Mouse (Mus musculus) heart, embryonic 13.5 days (tissue): ENCODE measurements around the gene Gm10912. TPM values are rescaled to one million over a fixed set of nuclear protein-coding genes. Genes with fewer than 3 reads are reported as not detected.
"Not testable (repeated sequence)": the region's sequence is repeated elsewhere in the genome, so short reads cannot be mapped to it uniquely, and the experiment has no call there.

Experiments
- ATAC-seq: fragments of 200-750 bp; cut with Nextera tagmentation; 2 replicates; pipeline ENCODE4 v1.8.0; 2017; ENCODE audit warnings: moderate TSS enrichment; ENCODE audit not compliant: insufficient number of reproducible peaks, low FRiP score, low TSS enrichment; ENCODE audit errors: extremely low read depth
- H3K27ac ChIP-seq: fragments of 300-500 bp; sonication (generic); replicated peaks from 2 replicates; pipeline ENCODE4 v1.5.1; 2015; ENCODE audit warnings: moderate library complexity, mild to moderate bottlenecking, inconsistent platforms
- H3K27me3 ChIP-seq: fragments of 300-500 bp; sonication (generic); replicated peaks from 2 replicates; pipeline ENCODE4 v1.6.1; 2015; ENCODE audit warnings: mild to moderate bottlenecking, inconsistent platforms
- H3K36me3 ChIP-seq: fragments of 300-500 bp; sonication (generic); 2 replicates; pipeline ENCODE4 v1.6.1; 2015; ENCODE audit warnings: mild to moderate bottlenecking, inconsistent platforms
- H3K4me1 ChIP-seq: fragments of 300-500 bp; sonication (generic); 2 replicates; pipeline ENCODE4 v1.6.1; 2015; ENCODE audit warnings: inconsistent platforms
- H3K4me2 ChIP-seq: fragments of 300-500 bp; sonication (generic); 2 replicates; pipeline ENCODE4 v1.6.1; 2015; ENCODE audit warnings: inconsistent platforms, mild to moderate bottlenecking, moderate library complexity
- H3K4me3 ChIP-seq: fragments of 300-500 bp; sonication (generic); 2 replicates; pipeline ENCODE4 v1.5.1; 2015; ENCODE audit warnings: moderate library complexity, mild to moderate bottlenecking, inconsistent platforms
- H3K9ac ChIP-seq: fragments of 300-500 bp; sonication (generic); 2 replicates; pipeline ENCODE4 v1.6.1; 2015; ENCODE audit warnings: inconsistent platforms, mild to moderate bottlenecking, moderate library complexity
- H3K9me3 ChIP-seq: fragments of 300-500 bp; sonication (generic); 2 replicates; pipeline ENCODE4 v1.6.1; 2016; ENCODE audit warnings: inconsistent platforms
- WGBS: fragments of 180-500 bp; shearing (Covaris S2); methylation state at CpG from one replicate; pipeline ENCODE4 v1.1.7; 2015; ENCODE audit warnings: mixed read lengths; 5-methylcytosine and 5-hydroxymethylcytosine counted together
- polyA plus RNA-seq: library from polyadenylated mRNA; unstranded; fragments of >200 nt; fragmentation: Nextera tagmentation; extraction: Ambion mirVana; gene quantifications from 2 replicates; pipeline ENCODE4 v1.2.1, GENCODE M21; 2015

Gm10912 gene
- polyA plus RNA-seq, 1 experiment from 2014 or later: not detected

- H3K9me3 ChIP-seq, ATAC-seq, H3K9ac ChIP-seq, H3K27ac ChIP-seq, H3K4me3 ChIP-seq, H3K4me2 ChIP-seq, H3K36me3 ChIP-seq, H3K27me3 ChIP-seq: not testable (repeated sequence)
- peaks cover 12% of the 10 kb centered on the region for H3K4me1 ChIP-seq
- 67% methylated on average over 7 of the region's 7 CpGs for WGBS
These were observed 2.8 kb downstream of the Gm10912 start, which contains the start of gene Gm10799 for GRCm38 (mm10) chr2:104068450-104068849. Gene Gm10799 (minus strand): TSS chr2:104068550.

- Histone ChIP-seq H3K9ac (peak within 1 kb of the TSS; percentile 65), H3K27ac (0 out of 2 replicates have a peak within 1 kb of the TSS, but pooled peaks have one; percentile 39), H3K4me1 (peaks cover 12% of the 10 kb centered on the region), H3K4me3 (peak within 1 kb of the TSS; percentile 53), H3K4me2 (peak within 1 kb of the TSS; percentile 69), H3K36me3 (no peaks in the 10 kb centered on the region), H3K27me3 (no peaks in the 10 kb centered on the region), H3K9me3 (no peaks in the 10 kb centered on the region)
- peak; percentile 46; the same call in 1 of the 2 replicates for ATAC-seq
- WGBS: 8% methylated on average over 13 of the region's 13 CpGs
These were observed 4.1 kb downstream of the Gm10912 start, which contains the start of gene Cd59b for GRCm38 (mm10) chr2:104069704-104070185. Gene Cd59b (plus strand): TSS chr2:104069849.

GRCm38 (mm10) chr2:104078285-104078684, 12.7 kb downstream of the Gm10912 start:
- H3K27me3 ChIP-seq, H3K27ac ChIP-seq, H3K9me3 ChIP-seq, H3K4me3 ChIP-seq, H3K9ac ChIP-seq, H3K4me1 ChIP-seq, H3K4me2 ChIP-seq, H3K36me3 ChIP-seq: not testable (repeated sequence)
- ATAC-seq: 0 out of 2 replicates have a peak, but pooled peaks have one; percentile 37
- WGBS: 53% methylated on average over 5 of the region's 5 CpGs

- not testable (repeated sequence) for H3K9me3 ChIP-seq, H3K36me3 ChIP-seq
- no CpG with 5 or more reads among the region's 1 CpGs for WGBS
These were observed 15.9 kb downstream of the Gm10912 start for GRCm38 (mm10) chr2:104081436-104082050.

GRCm38 (mm10) chr2:104082474-104082873, 16.8 kb downstream of the Gm10912 start:
- no peaks in the 10 kb centered on the region for H3K9me3 ChIP-seq
- H3K27me3 ChIP-seq: no peaks in the 10 kb centered on the region
- peaks cover 4% of the 10 kb centered on the region for H3K4me1 ChIP-seq
- H3K4me3 ChIP-seq: no peak overlapping the region
- H3K27ac ChIP-seq: no peak overlapping the region
- no peaks in the 10 kb centered on the region for H3K36me3 ChIP-seq
- ATAC-seq: no peak
- no peak overlapping the region for H3K9ac ChIP-seq
- no peak overlapping the region for H3K4me2 ChIP-seq

More at GRCm38 (mm10) chr2:104081436-104082050, 15.9 kb downstream of the Gm10912 start:
- H3K27me3 ChIP-seq, H3K9ac ChIP-seq, H3K4me1 ChIP-seq, ATAC-seq, H3K27ac ChIP-seq, H3K4me2 ChIP-seq, H3K4me3 ChIP-seq: not testable (repeated sequence)

GRCm38 (mm10) chr2:104084027-104084426, 18.4 kb downstream of the Gm10912 start:
- not testable (repeated sequence) for H3K4me3 ChIP-seq, H3K27me3 ChIP-seq, ATAC-seq, H3K27ac ChIP-seq, H3K9ac ChIP-seq, H3K4me1 ChIP-seq, H3K36me3 ChIP-seq, H3K4me2 ChIP-seq, H3K9me3 ChIP-seq

- H3K36me3 ChIP-seq, H3K27ac ChIP-seq: not testable (repeated sequence)
- 88% methylated on average over 1 of the region's 1 CpGs for WGBS
These were observed 21.9 kb downstream of the Gm10912 start for GRCm38 (mm10) chr2:104087562-104087961.

GRCm38 (mm10) chr2:104093305-104093704, 27.7 kb downstream of the Gm10912 start:
- Histone ChIP-seq H3K27me3 (no peaks in the 10 kb centered on the region), H3K4me2 (no peak overlapping the region), H3K4me3 (no peak overlapping the region), H3K27ac (no peak overlapping the region), H3K9ac (no peak overlapping the region), H3K4me1 (peaks cover 17% of the 10 kb centered on the region), H3K9me3 (no peaks in the 10 kb centered on the region), H3K36me3 (no peaks in the 10 kb centered on the region)
- WGBS: 79% methylated on average over 2 of the region's 2 CpGs
- ATAC-seq: no peak

More at GRCm38 (mm10) chr2:104087562-104087961, 21.9 kb downstream of the Gm10912 start:
- not testable (repeated sequence) for H3K27me3 ChIP-seq, H3K9me3 ChIP-seq, H3K4me3 ChIP-seq, H3K4me1 ChIP-seq, ATAC-seq, H3K9ac ChIP-seq, H3K4me2 ChIP-seq

- Histone ChIP-seq H3K27ac (peak within 1 kb of the TSS; percentile 96), H3K27me3 (no peaks in the 10 kb centered on the region), H3K4me1 (peaks cover 39% of the 10 kb centered on the region), H3K4me2 (peak within 1 kb of the TSS; percentile 76), H3K9me3 (no peaks in the 10 kb centered on the region), H3K9ac (peak within 1 kb of the TSS; percentile 90), H3K36me3 (no peaks in the 10 kb centered on the region), H3K4me3 (peak within 1 kb of the TSS; percentile 63)
- peak; percentile 84 for ATAC-seq
- WGBS: 3% methylated on average over 15 of the region's 15 CpGs
These were observed 30.2 kb downstream of the Gm10912 start, which contains the start of gene Cd59a for GRCm38 (mm10) chr2:104095741-104096213. Gene Cd59a (plus strand): TSS chr2:104095801.

GRCm38 (mm10) chr2:104096256-104096655, 30.6 kb downstream of the Gm10912 start:
- 17% methylated on average over 10 of the region's 10 CpGs for WGBS
- H3K36me3 ChIP-seq: no peaks in the 10 kb centered on the region
- ATAC-seq: no peak
- H3K4me3 ChIP-seq: peak overlapping the region; percentile 63
- H3K9ac ChIP-seq: peak overlapping the region; percentile 90
- peaks cover 39% of the 10 kb centered on the region for H3K4me1 ChIP-seq
- H3K9me3 ChIP-seq: no peaks in the 10 kb centered on the region
- peak overlapping the region; percentile 76 for H3K4me2 ChIP-seq
- no peaks in the 10 kb centered on the region for H3K27me3 ChIP-seq
- H3K27ac ChIP-seq: peak overlapping the region; percentile 96

- Histone ChIP-seq H3K9ac (peak overlapping the region; percentile 68), H3K4me3 (peak overlapping the region; percentile 63), H3K4me1 (peaks cover 39% of the 10 kb centered on the region), H3K4me2 (peak overlapping the region; percentile 76), H3K27ac (peak overlapping the region; percentile 96)
- 58% methylated on average over 1 of the region's 1 CpGs for WGBS
- not testable (repeated sequence) for H3K36me3 ChIP-seq, H3K9me3 ChIP-seq, H3K27me3 ChIP-seq, ATAC-seq
These were observed 31.2 kb downstream of the Gm10912 start for GRCm38 (mm10) chr2:104096796-104097195.

- H3K9me3 ChIP-seq, ATAC-seq, H3K27me3 ChIP-seq, H3K36me3 ChIP-seq: not testable (repeated sequence)
- peak overlapping the region; percentile 76 for H3K4me2 ChIP-seq
- H3K4me3 ChIP-seq: peak overlapping the region; percentile 63
- peaks cover 43% of the 10 kb centered on the region for H3K4me1 ChIP-seq
- WGBS: 87% methylated on average over 4 of the region's 4 CpGs
- peak overlapping the region; percentile 68; the same call in 1 of the 2 replicates for H3K9ac ChIP-seq
- peak overlapping the region; percentile 96 for H3K27ac ChIP-seq
These were observed 31.8 kb downstream of the Gm10912 start for GRCm38 (mm10) chr2:104097396-104097795.
